Mouse (Mus musculus): ENCODE measurements around the gene Aldh1l1.
A peak's percentile ranks its signal among the peaks of the same experiment; 100 is the strongest.

The Aldh1l1 gene

GRCm38 (mm10) chr6:90506673-90507311 is 20.6 kb downstream of the Aldh1l1 start:
- DNase-seq (ENCODE audit: extremely low read depth, low read depth) = no peak

GRCm38 (mm10) chr6:90507443-90507842 is 21.2 kb downstream of the Aldh1l1 start:
- no peak for DNase-seq (ENCODE audit: extremely low read depth, low read depth)

GRCm38 (mm10) chr6:90508197-90508624 is 22.0 kb downstream of the Aldh1l1 start:
- no peak for DNase-seq (ENCODE audit: extremely low read depth, low read depth)

- DNase-seq (ENCODE audit: extremely low read depth, low read depth) = no peak
These were observed 22.9 kb downstream of the Aldh1l1 start for GRCm38 (mm10) chr6:90509085-90509484.

- no peak for DNase-seq (ENCODE audit: extremely low read depth, low read depth)
These were observed 26.2 kb downstream of the Aldh1l1 start for GRCm38 (mm10) chr6:90512416-90512815.

- no peak for DNase-seq (ENCODE audit: extremely low read depth, low read depth)
These were observed 27.0 kb downstream of the Aldh1l1 start for GRCm38 (mm10) chr6:90513074-90513856.

- no peak for DNase-seq (ENCODE audit: extremely low read depth, low read depth)
These were observed 28.1 kb downstream of the Aldh1l1 start for GRCm38 (mm10) chr6:90514369-90514768.

GRCm38 (mm10) chr6:90514883-90515405 is 28.7 kb downstream of the Aldh1l1 start:
- DNase-seq (ENCODE audit: extremely low read depth, low read depth) = no peak

- no peak for DNase-seq (ENCODE audit: extremely low read depth, low read depth)
These were observed 32.7 kb downstream of the Aldh1l1 start for GRCm38 (mm10) chr6:90518892-90519291.

- no peak for DNase-seq (ENCODE audit: extremely low read depth, low read depth)
These were observed 33.1 kb downstream of the Aldh1l1 start for GRCm38 (mm10) chr6:90519375-90519774.

- no peak for DNase-seq (ENCODE audit: extremely low read depth, low read depth)
These were observed 40.2 kb downstream of the Aldh1l1 start for GRCm38 (mm10) chr6:90526406-90526805.

- no peak for DNase-seq (ENCODE audit: extremely low read depth, low read depth)
These were observed 43.3 kb downstream of the Aldh1l1 start for GRCm38 (mm10) chr6:90529461-90530046.

GRCm38 (mm10) chr6:90532575-90533190 is 46.5 kb downstream of the Aldh1l1 start:
- DNase-seq (ENCODE audit: extremely low read depth, low read depth) = no peak

- no peak for DNase-seq (ENCODE audit: extremely low read depth, low read depth)
These were observed 47.3 kb downstream of the Aldh1l1 start for GRCm38 (mm10) chr6:90533505-90533904.

GRCm38 (mm10) chr6:90534701-90535475 is 48.7 kb downstream of the Aldh1l1 start:
- DNase-seq (ENCODE audit: extremely low read depth, low read depth) = no peak

GRCm38 (mm10) chr6:90536824-90537223 is 50.6 kb downstream of the Aldh1l1 start:
- no peak for DNase-seq (ENCODE audit: extremely low read depth, low read depth)

GRCm38 (mm10) chr6:90537941-90538340 is 51.7 kb downstream of the Aldh1l1 start:
- DNase-seq (ENCODE audit: extremely low read depth, low read depth) = peak; percentile 25

GRCm38 (mm10) chr6:90539271-90539670 is 53.0 kb downstream of the Aldh1l1 start:
- DNase-seq (ENCODE audit: extremely low read depth, low read depth) = no peak

- no peak for DNase-seq (ENCODE audit: extremely low read depth, low read depth)
These were observed 54.3 kb downstream of the Aldh1l1 start for GRCm38 (mm10) chr6:90540520-90540919.

GRCm38 (mm10) chr6:90541367-90541772 is 55.1 kb downstream of the Aldh1l1 start:
- no peak for DNase-seq (ENCODE audit: extremely low read depth, low read depth)

- no peak for DNase-seq (ENCODE audit: extremely low read depth, low read depth)
These were observed 58.2 kb downstream of the Aldh1l1 start for GRCm38 (mm10) chr6:90544433-90544832.

All from MEL-GATA-1-ER (cell line).